Mouse (Mus musculus) heart, postnatal 0 days (tissue): ENCODE measurements around the gene Plekho1.

ENCODE experiments used
- CTCF ChIP-seq: IDR thresholded peaks from 2 replicates; pipeline ENCODE4 v1.5.1; 2016; ENCODE audit warnings: antibody characterized with exemption, control low read depth, low read depth
- EP300 ChIP-seq: IDR thresholded peaks from 2 replicates; pipeline ENCODE4 v1.6.1; 2016; ENCODE audit warnings: antibody characterized with exemption, low read depth

GRCm38 (mm10) chr3:95972873-95973634 is 22.7 kb downstream of the Plekho1 start:
- TF ChIP-seq CTCF (no peak), EP300 (no peak)
